Mouse (Mus musculus): ENCODE measurements around the gene Fbxo3. TPM values are rescaled to one million over a fixed set of nuclear protein-coding genes. Genes with fewer than 3 reads are reported as not detected.
A peak's percentile ranks its signal among the peaks of the same experiment; 100 is the strongest.
"Not testable (repeated sequence)": the region's sequence is repeated elsewhere in the genome, so short reads cannot be mapped to it uniquely, and the experiment has no call there.

The Fbxo3 gene
- polyA plus RNA-seq, 1 experiment from 2014 or later = 61.0 TPM

DNA sequence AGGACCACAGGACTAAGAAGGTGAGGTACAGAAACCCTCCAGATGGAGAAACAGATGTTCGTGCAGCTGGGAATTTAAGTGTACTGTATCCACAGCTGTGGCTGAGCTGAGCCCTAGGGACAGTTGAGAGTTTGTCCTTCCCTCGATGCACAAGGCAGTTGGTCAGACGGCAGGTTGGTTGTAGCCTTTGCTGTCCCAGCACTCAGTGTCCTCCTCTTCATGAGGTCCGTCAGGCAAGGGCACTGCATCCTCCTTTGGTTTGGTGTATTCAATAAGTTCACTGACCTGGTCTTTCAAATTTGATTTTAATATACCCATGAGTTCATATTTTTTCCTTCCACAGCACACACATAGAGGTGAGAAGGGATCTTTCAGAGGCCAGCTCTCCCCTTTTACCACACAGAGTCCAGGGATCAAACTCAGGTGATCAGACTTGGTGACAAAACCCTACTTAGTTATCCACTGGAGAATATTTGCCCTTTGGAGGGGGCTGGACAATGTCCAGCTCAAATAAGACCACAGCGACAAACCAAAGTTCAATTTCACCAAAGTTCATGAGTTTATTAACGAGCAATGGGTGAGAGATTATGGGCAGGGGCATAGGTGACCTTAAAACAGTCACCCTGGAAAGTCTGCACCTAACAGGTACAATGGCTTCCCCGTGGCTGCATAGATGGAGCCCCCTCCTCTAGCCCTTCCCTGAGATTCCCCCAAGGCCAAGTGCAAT is 19.6 kb upstream of the Fbxo3 start:
- 76% methylated on average over 7 of the region's 7 CpGs for WGBS
- H3K9ac ChIP-seq = no peak overlapping the region

DNA sequence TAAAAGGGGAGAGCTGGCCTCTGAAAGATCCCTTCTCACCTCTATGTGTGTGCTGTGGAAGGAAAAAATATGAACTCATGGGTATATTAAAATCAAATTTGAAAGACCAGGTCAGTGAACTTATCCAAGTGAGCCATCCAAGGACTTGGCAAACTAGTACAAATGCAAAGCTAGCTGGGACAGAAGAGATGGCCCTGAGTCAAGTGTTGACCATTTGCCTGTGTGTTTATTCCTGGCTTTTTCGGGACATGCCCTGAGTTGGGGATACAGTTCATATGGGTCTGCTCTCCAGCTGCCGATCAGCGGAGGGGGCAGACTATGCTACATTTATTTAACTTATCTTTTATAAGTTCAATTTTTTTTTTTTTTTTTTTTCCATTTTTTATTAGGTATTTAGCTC is 18.7 kb upstream of the Fbxo3 start:
- not testable (repeated sequence) for H3K4me1 ChIP-seq (replicated peaks); ATAC-seq (ENCODE audit: low read depth)
- WGBS = 100% methylated on average over 3 of the region's 3 CpGs

More for the DNA sequence above, 19.6 kb upstream of the Fbxo3 start:
- Histone ChIP-seq H3K27ac (replicated peaks) (no peak overlapping the region), H3K36me3 (no peaks in the 10 kb centered on the region), H3K4me3 (no peak overlapping the region), H3K27me3 (peaks cover 6% of the 10 kb centered on the region; the same call in 1 of the 2 replicates), H3K4me2 (no peak overlapping the region), H3K9me3 (no peaks in the 10 kb centered on the region), H3K4me1 (replicated peaks) (no peaks in the 10 kb centered on the region)
- no peak for ATAC-seq (ENCODE audit: low read depth)

DNA sequence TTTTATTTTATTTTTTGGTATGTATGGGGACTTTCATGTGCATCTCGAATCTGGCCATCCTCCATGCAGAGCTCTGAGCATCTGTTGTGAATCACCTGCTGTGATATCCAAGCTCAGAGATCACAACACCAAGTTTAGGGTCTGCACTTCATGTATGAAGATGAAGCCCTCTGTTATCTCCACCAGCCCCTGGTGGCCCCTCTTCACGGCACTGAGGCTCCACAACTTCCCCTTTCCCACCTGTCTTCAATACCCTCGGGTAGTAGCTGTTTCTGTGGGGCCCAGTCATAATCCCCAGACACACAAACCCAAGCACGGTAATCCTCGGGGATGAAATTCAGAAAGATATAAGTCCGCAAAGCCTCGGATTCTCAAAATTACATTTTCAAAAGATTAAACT is 4.4 kb upstream of the Fbxo3 start:
- 86% methylated on average over 7 of the region's 7 CpGs for WGBS
- Histone ChIP-seq H3K27ac (replicated peaks) (no peak overlapping the region), H3K4me3 (no peak overlapping the region), H3K9me3 (no peaks in the 10 kb centered on the region), H3K27me3 (no peaks in the 10 kb centered on the region), H3K9ac (no peak overlapping the region), H3K4me2 (no peak overlapping the region), H3K4me1 (replicated peaks) (peaks cover 4% of the 10 kb centered on the region; the same call in 1 of the 2 replicates), H3K36me3 (no peaks in the 10 kb centered on the region)
- no peak for ATAC-seq (ENCODE audit: low read depth)

More for the DNA sequence above, 18.7 kb upstream of the Fbxo3 start:
- not testable (repeated sequence) for H3K27me3 ChIP-seq; H3K9ac ChIP-seq; H3K4me3 ChIP-seq; H3K9me3 ChIP-seq; H3K27ac ChIP-seq (replicated peaks); H3K36me3 ChIP-seq; H3K4me2 ChIP-seq

DNA sequence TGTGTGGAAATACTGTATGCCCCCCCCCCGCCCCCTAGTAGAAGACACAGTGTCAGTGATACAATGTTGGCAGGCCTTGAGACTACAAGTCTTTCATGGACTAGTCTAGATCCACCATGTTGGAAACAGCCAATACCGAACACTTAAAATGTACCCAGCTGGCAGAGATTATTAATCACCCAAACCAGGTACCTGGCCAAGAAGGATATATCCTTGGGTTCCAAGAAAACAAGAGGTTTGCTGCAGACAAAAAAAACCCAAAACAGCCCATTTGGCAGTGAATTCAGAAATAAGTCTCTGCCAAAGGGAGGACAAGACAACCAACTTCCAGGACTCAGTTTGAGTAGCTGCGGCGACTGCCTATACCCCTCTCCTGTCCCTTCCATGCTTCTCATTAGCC is 2.9 kb upstream of the Fbxo3 start:
- Histone ChIP-seq H3K4me2 (no peak overlapping the region), H3K27ac (replicated peaks) (no peak overlapping the region), H3K27me3 (no peaks in the 10 kb centered on the region), H3K9me3 (no peaks in the 10 kb centered on the region), H3K9ac (no peak overlapping the region), H3K4me3 (no peak overlapping the region), H3K36me3 (no peaks in the 10 kb centered on the region), H3K4me1 (replicated peaks) (peaks cover 18% of the 10 kb centered on the region)
- WGBS = 92% methylated on average over 4 of the region's 4 CpGs
- ATAC-seq (ENCODE audit: low read depth) = no peak

DNA sequence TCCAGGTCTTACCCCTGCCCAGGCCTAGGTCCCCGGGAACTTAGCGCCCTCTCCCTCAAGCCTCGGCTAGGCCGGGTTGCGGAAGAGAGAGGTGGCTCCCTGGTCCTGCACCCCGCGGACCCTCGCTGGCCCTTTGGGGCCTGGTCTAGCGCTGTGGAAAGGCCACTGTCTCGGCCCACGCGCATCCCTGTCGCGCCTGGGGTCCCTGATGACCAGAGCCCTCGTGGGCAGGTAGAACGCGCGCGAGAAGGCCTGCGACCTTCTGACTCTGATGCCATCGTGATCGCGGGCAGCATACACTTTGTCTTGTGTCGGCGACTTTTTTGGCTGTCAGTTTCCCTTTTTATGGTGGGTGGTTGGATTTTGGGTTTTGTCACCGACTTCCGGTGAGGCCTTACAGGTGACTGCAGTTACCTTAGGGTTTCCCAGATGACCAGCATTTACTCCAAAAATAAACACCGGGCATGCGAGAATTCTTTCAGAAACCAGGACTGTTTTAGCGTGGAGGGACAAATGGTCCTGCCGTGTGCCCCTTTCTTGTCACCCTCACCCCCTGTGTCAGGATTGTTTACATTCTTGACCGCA is 710 bp downstream of the Fbxo3 start, which contains the start of gene 4931422A03Rik:
Gene 4931422A03Rik (minus strand): TSS at position 223 of the 585 bp plus-strand sequence.
- Histone ChIP-seq H3K9me3 (no peaks in the 10 kb centered on the region), H3K27me3 (no peaks in the 10 kb centered on the region), H3K9ac (peak within 1 kb of the TSS; percentile 95), H3K4me2 (peak within 1 kb of the TSS; percentile 65), H3K4me3 (peak within 1 kb of the TSS; percentile 93), H3K27ac (replicated peaks) (peak within 1 kb of the TSS; percentile 68), H3K4me1 (replicated peaks) (peaks cover 29% of the 10 kb centered on the region), H3K36me3 (peaks cover 10% of the 10 kb centered on the region; the same call in 1 of the 2 replicates)
- WGBS = 2% methylated on average over 29 of the region's 32 CpGs
- peak; percentile 76 for ATAC-seq (ENCODE audit: low read depth)

DNA sequence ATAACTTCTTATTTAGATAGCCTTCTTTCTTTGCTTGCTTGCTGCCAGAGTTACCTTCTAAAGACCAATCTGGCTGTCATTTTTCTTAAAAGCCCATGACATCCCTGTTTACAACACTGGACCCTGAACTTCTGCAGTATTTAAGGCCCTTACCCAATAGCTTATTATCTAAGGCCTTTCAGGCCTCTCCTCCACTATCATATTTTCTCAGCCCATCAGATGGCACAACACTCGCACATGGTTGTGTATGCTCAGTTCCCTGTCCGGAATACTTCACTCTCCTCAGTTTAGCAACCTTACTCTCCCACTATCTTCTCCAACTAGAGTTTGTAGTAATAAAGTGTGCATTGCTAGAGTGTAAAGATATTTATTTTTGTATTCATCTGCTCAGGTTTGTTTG is 1.6 kb downstream of the Fbxo3 start:
- Histone ChIP-seq H3K4me1 (replicated peaks) (peaks cover 29% of the 10 kb centered on the region), H3K4me2 (peak overlapping the region; percentile 65), H3K36me3 (peaks cover 16% of the 10 kb centered on the region), H3K4me3 (peak overlapping the region; percentile 93), H3K27ac (replicated peaks) (no peak overlapping the region), H3K27me3 (no peaks in the 10 kb centered on the region), H3K9ac (peak overlapping the region; percentile 95), H3K9me3 (no peaks in the 10 kb centered on the region)
- 84% methylated on average over 2 of the region's 2 CpGs for WGBS
- no peak for ATAC-seq (ENCODE audit: low read depth)

DNA sequence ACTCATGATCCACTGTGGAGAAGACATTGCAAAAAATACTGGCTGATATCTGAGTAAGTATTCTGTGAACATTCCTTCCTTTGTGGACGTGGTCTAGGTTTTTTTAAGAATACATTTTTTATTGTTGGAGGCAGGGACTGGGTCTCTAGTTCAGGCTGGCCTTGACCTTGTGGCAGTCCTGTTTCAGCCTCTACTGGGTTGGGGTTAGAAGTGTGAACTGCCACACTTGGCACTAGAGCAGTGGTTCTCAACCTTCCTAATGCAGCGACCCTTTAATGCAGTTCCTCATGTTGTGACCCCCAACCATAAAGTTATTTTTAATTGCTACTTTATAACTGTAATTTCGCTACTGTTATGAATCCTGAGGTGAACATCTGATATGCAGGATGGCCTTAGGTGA is 2.9 kb downstream of the Fbxo3 start:
- WGBS = 85% methylated on average over 3 of the region's 3 CpGs
- no peak overlapping the region for H3K27ac ChIP-seq (replicated peaks)

DNA sequence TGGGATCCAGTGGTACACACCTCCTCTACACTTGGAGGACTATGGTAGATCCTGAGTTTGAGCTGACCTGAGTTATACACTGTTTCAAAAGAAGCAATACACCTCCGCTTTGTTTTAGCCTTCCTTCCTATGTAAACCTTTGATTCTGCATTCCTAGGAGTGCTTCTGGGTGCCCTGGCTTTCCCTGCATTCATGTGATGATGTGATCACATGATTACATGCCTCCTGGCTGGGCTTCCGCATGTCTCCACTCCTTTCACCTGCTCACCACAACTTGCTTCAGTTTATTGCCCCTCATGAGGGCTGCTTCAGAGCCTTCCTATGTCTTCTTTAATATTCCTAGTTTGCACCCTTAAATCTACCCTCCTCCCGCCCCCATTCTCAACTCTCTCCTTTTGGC is 4.5 kb downstream of the Fbxo3 start:
- Histone ChIP-seq H3K4me3 (no peak overlapping the region), H3K27ac (replicated peaks) (no peak overlapping the region), H3K9me3 (no peaks in the 10 kb centered on the region), H3K9ac (no peak overlapping the region), H3K27me3 (no peaks in the 10 kb centered on the region), H3K4me1 (replicated peaks) (peaks cover 28% of the 10 kb centered on the region), H3K4me2 (no peak overlapping the region), H3K36me3 (peaks cover 36% of the 10 kb centered on the region)
- WGBS = 93% methylated on average over 3 of the region's 3 CpGs
- no peak for ATAC-seq (ENCODE audit: low read depth)

More for the DNA sequence above, 2.9 kb downstream of the Fbxo3 start:
- H3K36me3 ChIP-seq = peaks cover 23% of the 10 kb centered on the region
- peaks cover 29% of the 10 kb centered on the region for H3K4me1 ChIP-seq (replicated peaks)
- no peak overlapping the region for H3K4me2 ChIP-seq
- H3K9ac ChIP-seq = no peak overlapping the region
- no peak for ATAC-seq (ENCODE audit: low read depth)
- H3K27me3 ChIP-seq = no peaks in the 10 kb centered on the region
- no peaks in the 10 kb centered on the region for H3K9me3 ChIP-seq
- no peak overlapping the region for H3K4me3 ChIP-seq

DNA sequence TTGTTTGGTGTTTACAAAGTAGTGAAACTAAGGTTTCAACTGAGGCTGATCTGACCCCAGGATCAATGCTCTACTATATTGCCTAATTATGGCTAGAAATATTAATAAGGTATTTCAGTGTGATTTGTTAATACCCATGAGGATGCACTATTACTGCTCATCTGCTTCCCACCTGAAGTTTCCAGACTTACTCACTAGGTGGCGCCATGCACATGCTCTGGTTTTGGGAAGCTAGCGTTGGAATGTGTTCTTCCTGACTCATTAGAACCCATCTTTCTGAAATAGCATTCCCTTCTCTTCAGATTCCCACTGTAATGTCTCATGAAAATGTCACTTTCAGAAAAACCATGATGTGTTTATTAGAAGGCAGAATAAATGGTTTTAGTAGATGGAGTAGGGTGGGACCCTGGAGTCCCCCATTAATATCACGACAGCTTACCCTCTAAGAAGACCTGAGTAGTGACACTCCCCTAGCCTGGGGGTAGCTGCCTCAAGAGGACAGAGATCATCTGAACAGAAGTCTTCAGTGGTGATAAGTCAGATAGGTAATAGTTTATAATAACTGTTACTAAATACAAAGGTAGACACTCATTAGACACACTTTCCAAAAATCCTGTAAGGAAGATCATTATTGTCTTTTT is 7.4 kb downstream of the Fbxo3 start:
- Histone ChIP-seq H3K4me3 (no peak overlapping the region), H3K36me3 (peaks cover 48% of the 10 kb centered on the region)
- WGBS = 34% methylated on average over 3 of the region's 3 CpGs

DNA sequence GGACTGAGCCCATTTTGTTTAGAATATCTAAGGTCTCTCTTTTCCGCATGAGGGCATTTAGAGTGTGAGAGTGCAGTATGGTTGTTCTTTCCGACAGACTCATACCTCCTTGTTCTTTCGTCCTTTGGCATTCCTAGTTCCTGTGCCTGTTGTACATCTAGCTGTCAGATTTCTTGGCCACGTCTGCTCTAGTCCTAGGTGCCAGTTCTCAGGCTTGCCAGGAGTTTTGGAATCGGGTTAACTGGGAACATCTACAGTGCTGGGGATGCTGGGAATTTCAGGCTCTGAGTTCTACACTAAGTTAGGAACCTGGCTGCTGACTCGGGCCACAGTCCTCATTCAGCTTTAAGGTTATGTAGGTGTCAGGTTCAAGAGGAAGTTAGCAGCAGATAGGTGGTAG is 8.1 kb downstream of the Fbxo3 start:
- Histone ChIP-seq H3K4me2 (no peak overlapping the region), H3K36me3 (peaks cover 53% of the 10 kb centered on the region)

More for the DNA sequence above, 7.4 kb downstream of the Fbxo3 start:
- no peak for ATAC-seq (ENCODE audit: low read depth)
- H3K4me1 ChIP-seq (replicated peaks) = peaks cover 8% of the 10 kb centered on the region
- no peak overlapping the region for H3K4me2 ChIP-seq
- no peaks in the 10 kb centered on the region for H3K27me3 ChIP-seq
- no peak overlapping the region for H3K9ac ChIP-seq
- H3K27ac ChIP-seq (replicated peaks) = no peak overlapping the region
- no peaks in the 10 kb centered on the region for H3K9me3 ChIP-seq

DNA sequence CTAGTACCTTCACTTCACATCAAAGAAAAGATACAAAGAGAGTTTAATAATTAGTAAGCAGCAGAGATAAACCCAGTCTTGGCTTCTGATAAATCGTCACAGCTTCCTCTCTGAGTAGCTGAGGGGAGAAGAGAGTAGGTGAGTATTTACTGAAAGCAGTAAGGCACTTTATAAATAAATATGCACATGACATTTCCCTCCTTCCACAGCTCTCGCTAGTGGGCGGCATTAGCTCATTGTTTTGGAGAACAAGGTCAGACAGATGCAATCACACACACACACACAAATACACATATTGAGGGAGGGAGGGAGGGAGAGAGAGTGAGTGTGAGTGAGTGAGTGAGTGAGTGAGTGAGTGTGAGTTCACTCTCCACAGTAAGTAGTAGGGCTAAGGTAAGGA is 8.8 kb downstream of the Fbxo3 start:
- Histone ChIP-seq H3K36me3 (peaks cover 57% of the 10 kb centered on the region), H3K27me3 (no peaks in the 10 kb centered on the region), H3K9me3 (no peaks in the 10 kb centered on the region), H3K4me1 (replicated peaks) (no peaks in the 10 kb centered on the region), H3K27ac (replicated peaks) (no peak overlapping the region), H3K4me2 (no peak overlapping the region), H3K9ac (no peak overlapping the region), H3K4me3 (no peak overlapping the region)
- whole genome bisulfite sequencing = 75% methylated on average over 3 of the region's 3 CpGs
- ATAC-seq (ENCODE audit: low read depth) = no peak

More for the DNA sequence above, 8.1 kb downstream of the Fbxo3 start:
- Histone ChIP-seq H3K27me3 (no peaks in the 10 kb centered on the region), H3K9ac (no peak overlapping the region), H3K27ac (replicated peaks) (no peak overlapping the region), H3K9me3 (no peaks in the 10 kb centered on the region), H3K4me3 (no peak overlapping the region), H3K4me1 (replicated peaks) (peaks cover 3% of the 10 kb centered on the region; the same call in 1 of the 2 replicates)
- 87% methylated on average over 6 of the region's 6 CpGs for WGBS
- ATAC-seq (ENCODE audit: low read depth) = no peak

DNA sequence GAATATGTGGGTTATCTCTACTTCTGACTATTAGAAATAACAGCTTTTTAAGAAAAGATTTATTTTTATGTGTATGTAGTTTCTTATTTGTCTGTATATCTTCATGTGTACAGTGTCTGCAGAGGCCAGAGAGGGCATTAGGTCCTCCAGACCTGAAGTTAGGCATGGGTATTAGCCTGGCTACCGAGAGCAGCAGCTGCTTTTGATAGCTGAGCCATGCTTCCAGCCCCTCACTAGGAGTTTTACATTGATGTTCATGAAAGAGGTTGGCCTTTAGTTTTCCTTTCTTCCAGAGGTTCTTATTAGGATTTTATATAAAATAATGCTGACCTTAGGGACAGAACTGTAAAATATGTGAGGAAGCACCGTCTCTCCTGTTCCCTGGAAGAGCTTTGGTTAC is 10.7 kb downstream of the Fbxo3 start:
- ATAC-seq (ENCODE audit: low read depth) = no peak
- Histone ChIP-seq H3K36me3 (peaks cover 57% of the 10 kb centered on the region), H3K4me2 (no peak overlapping the region), H3K9me3 (no peaks in the 10 kb centered on the region), H3K4me3 (no peak overlapping the region), H3K27ac (replicated peaks) (no peak overlapping the region), H3K27me3 (no peaks in the 10 kb centered on the region), H3K4me1 (replicated peaks) (no peaks in the 10 kb centered on the region), H3K9ac (no peak overlapping the region)
- 41% methylated on average over 2 of the region's 2 CpGs for WGBS

Data from neural tube, embryonic 13.5 days (tissue).